Mouse (Mus musculus): ENCODE measurements around the gene Tex33. TPM values are rescaled to one million over a fixed set of nuclear protein-coding genes. Genes with fewer than 3 reads are reported as not detected.

Tex33 gene
- polyA plus RNA-seq, 1 experiment: not detected

DNA sequence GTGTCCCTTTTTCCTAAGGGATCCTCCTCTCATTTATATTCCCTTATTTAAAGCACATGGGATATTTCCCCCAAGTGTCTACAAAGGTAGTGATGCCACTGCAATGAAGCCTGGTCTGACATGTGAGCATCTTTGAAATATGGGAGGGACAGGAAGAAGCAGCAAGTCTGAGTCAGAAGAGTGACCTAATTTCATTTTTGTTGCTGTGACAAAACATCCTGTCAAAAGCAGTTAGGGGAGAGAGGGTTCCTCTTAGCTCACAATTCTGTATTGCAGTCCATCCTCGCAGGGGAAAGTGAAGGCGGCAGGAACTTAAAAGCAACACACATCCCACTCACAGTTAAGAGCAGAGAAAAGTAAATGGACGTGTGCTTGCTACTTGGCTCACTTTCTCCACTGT, 4.9 kb downstream of the Tex33 start:
- H3K36me3 ChIP-seq (ENCODE audit: control insufficient read depth, insufficient read depth, low read length): no peaks in the 10 kb centered on the region
- 77% methylated on average over 3 of the region's 3 CpGs for WGBS
- TF ChIP-seq POLR2A (IDR thresholded peaks at IDR 0.05; ENCODE audit: low read depth, low read length): no peak
- TF ChIP-seq CTCF (IDR thresholded peaks at IDR 0.05; ENCODE audit: extremely low read depth, insufficient read depth, insufficient read length, insufficient replicate concordance): no peak
- H3K4me1 ChIP-seq (ENCODE audit: control insufficient read depth, insufficient read depth, insufficient read length): no peaks in the 10 kb centered on the region
- H3K4me3 ChIP-seq (ENCODE audit: extremely low read depth, insufficient read depth, insufficient read length): no peak overlapping the region
- no peaks in the 10 kb centered on the region for H3K27me3 ChIP-seq (ENCODE audit: control insufficient read depth, insufficient read depth, low read length)
- no peak overlapping the region for H3K27ac ChIP-seq (ENCODE audit: insufficient read depth, low read length)
- DNase-seq (ENCODE audit: low read depth in 1 of 2, low spot score in 2 of 2): no peak

GRCm38 (mm10) chr15:78385564-78385963, 10.1 kb downstream of the Tex33 start:
- 92% methylated on average over 1 of the region's 1 CpGs for WGBS
- Histone ChIP-seq H3K4me3 (ENCODE audit: extremely low read depth, insufficient read depth, insufficient read length) (no peak overlapping the region), H3K27ac (ENCODE audit: insufficient read depth, low read length) (no peak overlapping the region), H3K27me3 (ENCODE audit: control insufficient read depth, insufficient read depth, low read length) (no peaks in the 10 kb centered on the region), H3K36me3 (ENCODE audit: control insufficient read depth, insufficient read depth, low read length) (no peaks in the 10 kb centered on the region), H3K4me1 (ENCODE audit: control insufficient read depth, insufficient read depth, insufficient read length) (no peaks in the 10 kb centered on the region)
- no peak for TF ChIP-seq POLR2A (IDR thresholded peaks at IDR 0.05; ENCODE audit: low read depth, low read length)
- TF ChIP-seq CTCF (IDR thresholded peaks at IDR 0.05; ENCODE audit: extremely low read depth, insufficient read depth, insufficient read length, insufficient replicate concordance): no peak
- DNase-seq (ENCODE audit: low read depth in 1 of 2, low spot score in 2 of 2): no peak

- Histone ChIP-seq H3K27me3 (ENCODE audit: control insufficient read depth, insufficient read depth, low read length) (no peaks in the 10 kb centered on the region), H3K4me1 (ENCODE audit: control insufficient read depth, insufficient read depth, insufficient read length) (no peaks in the 10 kb centered on the region), H3K4me3 (ENCODE audit: extremely low read depth, insufficient read depth, insufficient read length) (no peak overlapping the region), H3K36me3 (ENCODE audit: control insufficient read depth, insufficient read depth, low read length) (no peaks in the 10 kb centered on the region), H3K27ac (ENCODE audit: insufficient read depth, low read length) (no peak overlapping the region)
- DNase-seq (ENCODE audit: low read depth in 1 of 2, low spot score in 2 of 2): no peak
- TF ChIP-seq CTCF (IDR thresholded peaks at IDR 0.05; ENCODE audit: extremely low read depth, insufficient read depth, insufficient read length, insufficient replicate concordance): no peak
- TF ChIP-seq POLR2A (IDR thresholded peaks at IDR 0.05; ENCODE audit: low read depth, low read length): no peak
- WGBS: 76% methylated on average over 7 of the region's 7 CpGs
Observed at GRCm38 (mm10) chr15:78384220-78385116, 11.2 kb downstream of the Tex33 start.

GRCm38 (mm10) chr15:78383450-78384219, 12.1 kb downstream of the Tex33 start:
- TF ChIP-seq POLR2A (IDR thresholded peaks at IDR 0.05; ENCODE audit: low read depth, low read length) (no peak), CTCF (IDR thresholded peaks at IDR 0.05; ENCODE audit: extremely low read depth, insufficient read depth, insufficient read length, insufficient replicate concordance) (no peak)
- Histone ChIP-seq H3K27ac (ENCODE audit: insufficient read depth, low read length) (no peak overlapping the region), H3K4me1 (ENCODE audit: control insufficient read depth, insufficient read depth, insufficient read length) (no peaks in the 10 kb centered on the region), H3K4me3 (ENCODE audit: extremely low read depth, insufficient read depth, insufficient read length) (no peak overlapping the region), H3K36me3 (ENCODE audit: control insufficient read depth, insufficient read depth, low read length) (no peaks in the 10 kb centered on the region), H3K27me3 (ENCODE audit: control insufficient read depth, insufficient read depth, low read length) (no peaks in the 10 kb centered on the region)
- DNase-seq (ENCODE audit: low read depth in 1 of 2, low spot score in 2 of 2): no peak
- 85% methylated on average over 11 of the region's 11 CpGs for WGBS

- no peak for DNase-seq (ENCODE audit: low read depth in 1 of 2, low spot score in 2 of 2)
- Histone ChIP-seq H3K27ac (ENCODE audit: insufficient read depth, low read length) (no peak overlapping the region), H3K27me3 (ENCODE audit: control insufficient read depth, insufficient read depth, low read length) (no peaks in the 10 kb centered on the region), H3K4me3 (ENCODE audit: extremely low read depth, insufficient read depth, insufficient read length) (no peak overlapping the region), H3K4me1 (ENCODE audit: control insufficient read depth, insufficient read depth, insufficient read length) (no peaks in the 10 kb centered on the region), H3K36me3 (ENCODE audit: control insufficient read depth, insufficient read depth, low read length) (no peaks in the 10 kb centered on the region)
- TF ChIP-seq CTCF (IDR thresholded peaks at IDR 0.05; ENCODE audit: extremely low read depth, insufficient read depth, insufficient read length, insufficient replicate concordance): no peak
- no peak for TF ChIP-seq POLR2A (IDR thresholded peaks at IDR 0.05; ENCODE audit: low read depth, low read length)
- 80% methylated on average over 4 of the region's 4 CpGs for WGBS
Observed at GRCm38 (mm10) chr15:78382115-78382514, 13.6 kb downstream of the Tex33 start.

DNA sequence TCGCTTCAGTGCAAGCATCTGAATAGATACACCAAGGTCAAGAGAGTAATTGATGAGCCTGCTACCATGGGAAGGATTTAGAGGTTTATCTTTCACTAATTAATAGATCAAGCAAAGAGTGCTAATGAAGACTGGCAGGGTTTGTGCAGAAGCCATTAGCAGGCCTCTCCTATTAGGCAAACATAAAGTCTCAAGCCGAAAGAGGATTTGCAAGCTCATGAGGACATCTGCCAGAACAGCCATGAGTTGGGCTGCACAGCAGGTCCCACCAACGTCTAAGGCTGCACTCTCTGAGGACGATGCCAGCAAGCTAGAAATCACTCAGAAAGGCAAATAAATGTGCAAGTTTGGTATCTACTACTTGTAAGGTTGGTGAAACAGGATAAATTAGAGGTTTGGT, 15.0 kb downstream of the Tex33 start:
- H3K4me1 ChIP-seq (ENCODE audit: control insufficient read depth, insufficient read depth, insufficient read length): no peaks in the 10 kb centered on the region
- no peak for TF ChIP-seq CTCF (IDR thresholded peaks at IDR 0.05; ENCODE audit: extremely low read depth, insufficient read depth, insufficient read length, insufficient replicate concordance)
- no peak for TF ChIP-seq POLR2A (IDR thresholded peaks at IDR 0.05; ENCODE audit: low read depth, low read length)
- H3K27me3 ChIP-seq (ENCODE audit: control insufficient read depth, insufficient read depth, low read length): no peaks in the 10 kb centered on the region
- no peak overlapping the region for H3K4me3 ChIP-seq (ENCODE audit: extremely low read depth, insufficient read depth, insufficient read length)
- no peaks in the 10 kb centered on the region for H3K36me3 ChIP-seq (ENCODE audit: control insufficient read depth, insufficient read depth, low read length)
- no peak for DNase-seq (ENCODE audit: low read depth in 1 of 2, low spot score in 2 of 2)
- 85% methylated on average over 4 of the region's 4 CpGs for WGBS
- H3K27ac ChIP-seq (ENCODE audit: insufficient read depth, low read length): no peak overlapping the region

Data from spleen, adult 2 months (tissue).